Mouse (Mus musculus) lung, embryonic 15.5 days (tissue): ENCODE data around the gene Tenm4. TPM values are rescaled to one million over a fixed set of nuclear protein-coding genes. Genes with fewer than 3 reads are reported as not detected.
"Not testable (repeated sequence)": the region's sequence is repeated elsewhere in the genome, so short reads cannot be mapped to it uniquely, and the experiment has no call there.

Source experiments
- ATAC-seq: fragments of 200-750 bp; cut with Nextera tagmentation; 2 replicates; pipeline ENCODE4 v1.8.0; 2017; ENCODE audit warnings: moderate number of reproducible peaks, borderline replicate concordance; ENCODE audit not compliant: low FRiP score, low TSS enrichment; ENCODE audit errors: extremely low read depth
- H3K27ac ChIP-seq: fragments of 300-500 bp; sonication (generic); 2 replicates; pipeline ENCODE4 v1.5.1; 2015; ENCODE audit warnings: moderate library complexity, mild to moderate bottlenecking, inconsistent platforms
- H3K27me3 ChIP-seq: fragments of 300-500 bp; sonication (generic); 2 replicates; pipeline ENCODE4 v1.6.1; 2015; ENCODE audit warnings: inconsistent platforms
- H3K36me3 ChIP-seq: fragments of 300-500 bp; sonication (generic); 2 replicates; pipeline ENCODE4 v1.6.1; 2015; ENCODE audit warnings: inconsistent platforms
- H3K4me1 ChIP-seq: fragments of 300-500 bp; sonication (generic); 2 replicates; pipeline ENCODE4 v1.6.1; 2015; ENCODE audit warnings: inconsistent platforms
- H3K4me2 ChIP-seq: fragments of 300-500 bp; sonication (generic); 2 replicates; pipeline ENCODE4 v1.6.1; 2015; ENCODE audit warnings: inconsistent platforms, mild to moderate bottlenecking, moderate library complexity
- H3K4me3 ChIP-seq: fragments of 300-500 bp; sonication (generic); 2 replicates; pipeline ENCODE4 v1.5.1; 2015; ENCODE audit warnings: mild to moderate bottlenecking, inconsistent platforms
- H3K9ac ChIP-seq: fragments of 300-500 bp; sonication (generic); 2 replicates; pipeline ENCODE4 v1.6.1; 2015; ENCODE audit warnings: inconsistent platforms
- H3K9me3 ChIP-seq: fragments of 300-500 bp; sonication (generic); 2 replicates; pipeline ENCODE4 v1.6.1; 2016; ENCODE audit warnings: inconsistent platforms
- WGBS: fragments of 180-500 bp; shearing (Covaris S2); methylation state at CpG from one replicate; pipeline ENCODE4 v1.1.7; 2015; 5-methylcytosine and 5-hydroxymethylcytosine counted together
- polyA plus RNA-seq: library from polyadenylated mRNA; unstranded; fragments of >200 nt; fragmentation: Nextera tagmentation; extraction: Ambion mirVana; gene quantifications from 2 replicates; pipeline ENCODE4 v1.2.1, GENCODE M21; 2015

Tenm4 gene
- polyA plus RNA-seq, 1 experiment from 2014 or later: 22.1 TPM

DNA sequence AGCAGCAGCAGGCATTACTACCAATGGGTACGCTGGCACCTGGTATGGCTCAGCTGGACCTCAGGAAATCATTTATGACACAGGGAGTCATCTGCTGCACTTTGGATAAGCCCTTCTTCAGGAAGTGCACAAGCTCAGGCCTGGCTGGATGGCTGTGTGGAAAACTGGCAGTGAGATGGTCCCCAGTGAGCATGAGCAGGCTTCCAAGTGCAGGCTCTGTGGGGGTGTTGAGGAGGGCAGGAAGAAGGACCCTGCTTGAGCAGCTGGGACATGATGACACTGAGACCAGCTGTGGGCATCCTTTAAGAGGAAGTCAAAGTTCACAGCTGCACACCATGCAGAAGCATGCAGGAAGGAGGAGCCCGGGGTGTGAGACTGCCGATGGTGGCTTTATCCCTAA lies 455.3 kb downstream of the Tenm4 start:
- Histone ChIP-seq H3K27ac (no peak overlapping the region), H3K4me2 (no peak overlapping the region), H3K4me3 (no peak overlapping the region), H3K4me1 (no peaks in the 10 kb centered on the region), H3K27me3 (no peaks in the 10 kb centered on the region), H3K36me3 (no peaks in the 10 kb centered on the region), H3K9ac (no peak overlapping the region), H3K9me3 (no peaks in the 10 kb centered on the region)
- ATAC-seq: no peak
- WGBS: 63% methylated on average over 3 of the region's 3 CpGs

DNA sequence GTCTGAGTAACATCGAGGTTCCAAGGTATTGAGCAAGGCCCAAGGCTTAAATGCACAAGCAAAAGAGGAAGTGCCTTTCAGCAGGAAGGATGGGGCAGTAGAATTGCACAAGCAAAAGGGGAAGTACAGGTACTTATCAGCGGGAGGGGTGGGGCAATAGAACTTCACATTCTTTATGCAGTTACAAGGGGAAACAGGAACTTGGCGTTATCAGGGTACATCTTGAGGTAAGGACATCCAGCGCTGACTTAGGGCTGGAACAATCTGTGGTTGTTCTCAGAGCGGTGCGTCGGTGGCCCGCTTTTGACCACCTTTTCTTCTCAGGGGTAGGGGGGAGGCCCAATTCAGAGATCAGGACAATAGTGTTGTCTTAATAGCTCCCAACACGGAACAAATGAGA lies 459.5 kb downstream of the Tenm4 start:
- H3K27me3 ChIP-seq, ATAC-seq, H3K4me2 ChIP-seq, H3K9me3 ChIP-seq, H3K9ac ChIP-seq, H3K27ac ChIP-seq, H3K36me3 ChIP-seq, H3K4me1 ChIP-seq, H3K4me3 ChIP-seq: not testable (repeated sequence)
- WGBS: 86% methylated on average over 9 of the region's 9 CpGs

GRCm38 (mm10) chr7:96633008-96633407 lies 462.0 kb downstream of the Tenm4 start:
- Histone ChIP-seq H3K27ac (0 out of 2 replicates have a peak overlapping the region, but pooled peaks have one; percentile 15), H3K4me1 (no peaks in the 10 kb centered on the region), H3K36me3 (no peaks in the 10 kb centered on the region), H3K27me3 (no peaks in the 10 kb centered on the region), H3K4me3 (no peak overlapping the region), H3K9ac (no peak overlapping the region), H3K9me3 (no peaks in the 10 kb centered on the region), H3K4me2 (no peak overlapping the region)
- 43% methylated on average over 1 of the region's 1 CpGs for WGBS
- ATAC-seq: no peak; the same call in 1 of the 2 replicates

DNA sequence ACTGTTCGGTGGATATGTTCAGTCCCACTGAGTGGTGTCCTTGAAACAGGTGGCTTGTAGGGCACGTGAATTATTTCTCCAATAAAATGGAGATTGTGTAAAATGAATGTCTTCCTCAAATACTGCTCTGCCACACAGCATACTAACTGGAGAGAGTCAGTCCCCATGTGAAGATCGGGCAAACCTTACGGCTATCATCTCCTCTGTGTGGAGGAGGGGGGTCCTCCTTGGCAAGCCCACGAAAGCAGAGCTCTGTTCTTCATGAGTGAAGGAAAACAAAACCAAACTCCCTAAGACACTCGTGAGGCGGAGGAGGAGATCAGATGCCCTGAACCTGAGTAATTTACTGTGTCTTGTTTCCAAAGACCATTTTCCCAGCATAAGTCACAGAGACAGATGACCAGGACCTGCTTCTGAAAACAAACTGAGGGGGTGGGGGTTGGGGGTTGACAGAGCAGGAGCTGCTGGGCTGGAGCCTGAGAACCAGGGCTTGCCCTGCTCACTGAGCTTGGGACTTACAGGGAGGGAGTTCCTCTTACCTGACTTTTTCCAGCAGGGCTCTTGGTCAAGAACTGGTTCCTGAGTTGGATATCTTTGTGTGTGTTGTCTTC lies 464.9 kb downstream of the Tenm4 start:
- no peak overlapping the region for H3K4me3 ChIP-seq
- H3K27ac ChIP-seq: no peak overlapping the region
- no peaks in the 10 kb centered on the region for H3K9me3 ChIP-seq
- WGBS: 49% methylated on average over 7 of the region's 7 CpGs
- no peaks in the 10 kb centered on the region for H3K4me1 ChIP-seq
- H3K36me3 ChIP-seq: no peaks in the 10 kb centered on the region
- H3K27me3 ChIP-seq: no peaks in the 10 kb centered on the region
- no peak overlapping the region for H3K4me2 ChIP-seq
- no peak for ATAC-seq
- H3K9ac ChIP-seq: no peak overlapping the region

DNA sequence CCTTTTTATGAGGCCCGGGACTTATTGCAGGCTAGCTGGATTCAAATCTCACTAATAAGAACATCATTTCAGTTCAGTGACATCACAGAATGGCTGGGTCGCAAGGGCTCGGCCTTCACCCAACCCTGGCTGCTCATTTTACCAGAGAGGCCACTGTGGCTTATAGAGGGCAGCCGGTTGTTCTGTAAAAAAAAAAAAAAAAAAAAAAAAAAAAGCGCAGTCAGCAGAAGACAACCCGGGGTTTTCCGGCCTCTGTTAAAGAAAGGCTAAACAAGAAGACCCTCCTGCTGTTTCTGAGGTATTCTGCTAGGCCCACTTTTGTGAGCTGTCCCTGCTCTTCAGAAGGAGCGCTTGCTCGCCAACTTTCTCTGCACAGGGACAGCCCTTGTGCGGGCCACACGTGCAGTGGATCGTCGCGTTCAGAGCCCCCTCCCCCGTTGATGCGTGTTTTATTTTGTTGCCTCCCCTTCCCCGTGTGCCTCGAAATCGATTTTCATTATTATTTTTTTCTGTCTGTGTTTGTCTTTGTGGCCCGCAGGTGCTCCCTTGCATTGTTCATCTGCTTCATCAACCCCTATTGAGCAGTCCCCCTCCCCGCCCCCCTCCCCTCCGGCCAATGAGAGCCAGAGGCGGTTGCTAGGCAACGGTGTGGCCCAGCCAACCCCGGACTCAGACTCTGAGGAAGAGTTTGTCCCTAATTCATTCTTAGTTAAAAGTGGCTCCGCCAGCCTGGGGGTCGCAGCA lies 472.6 kb downstream of the Tenm4 start:
- Histone ChIP-seq H3K4me1 (peaks cover 11% of the 10 kb centered on the region), H3K27ac (no peak overlapping the region), H3K9me3 (no peaks in the 10 kb centered on the region), H3K4me2 (peak overlapping the region; percentile 63), H3K27me3 (no peaks in the 10 kb centered on the region), H3K9ac (no peak overlapping the region), H3K36me3 (no peaks in the 10 kb centered on the region), H3K4me3 (peak overlapping the region; percentile 29)
- 2% methylated on average over 27 of the region's 27 CpGs for WGBS
- ATAC-seq: peak; percentile 79; the same call in 1 of the 2 replicates

DNA sequence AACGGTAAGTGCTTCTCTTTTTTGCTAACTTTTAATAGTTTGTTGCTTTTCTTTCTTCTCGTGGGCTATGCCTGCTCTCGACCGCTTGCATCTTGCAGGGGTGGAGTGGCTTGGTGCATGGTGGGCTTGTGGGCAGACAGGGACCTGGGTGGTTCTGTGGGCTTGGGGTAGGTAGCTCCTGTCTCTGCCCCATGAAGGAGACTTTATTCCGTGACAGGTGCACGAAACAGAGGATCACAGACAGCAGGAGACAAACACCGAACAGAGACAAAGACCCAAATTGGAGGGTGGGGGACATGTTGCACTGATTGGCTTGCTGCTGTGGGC lies 473.1 kb downstream of the Tenm4 start:
- Histone ChIP-seq H3K27me3 (no peaks in the 10 kb centered on the region), H3K9ac (no peak overlapping the region), H3K27ac (no peak overlapping the region), H3K4me2 (peak overlapping the region; percentile 63), H3K4me1 (peaks cover 11% of the 10 kb centered on the region), H3K4me3 (peak overlapping the region; percentile 29), H3K9me3 (no peaks in the 10 kb centered on the region), H3K36me3 (no peaks in the 10 kb centered on the region)
- 8% methylated on average over 7 of the region's 7 CpGs for WGBS
- ATAC-seq: peak; percentile 44; the same call in 1 of the 2 replicates

- Histone ChIP-seq H3K27me3 (no peaks in the 10 kb centered on the region), H3K9ac (no peak overlapping the region), H3K4me1 (peaks cover 32% of the 10 kb centered on the region), H3K4me3 (no peak overlapping the region), H3K36me3 (no peaks in the 10 kb centered on the region), H3K4me2 (no peak overlapping the region), H3K9me3 (no peaks in the 10 kb centered on the region), H3K27ac (no peak overlapping the region)
- ATAC-seq: no peak
- 42% methylated on average over 4 of the region's 4 CpGs for WGBS
These were observed 476.6 kb downstream of the Tenm4 start for GRCm38 (mm10) chr7:96647657-96648056.

- ATAC-seq: no peak
- Histone ChIP-seq H3K4me3 (no peak overlapping the region), H3K4me2 (no peak overlapping the region), H3K9ac (no peak overlapping the region), H3K9me3 (no peaks in the 10 kb centered on the region), H3K36me3 (no peaks in the 10 kb centered on the region), H3K27me3 (no peaks in the 10 kb centered on the region), H3K4me1 (peaks cover 33% of the 10 kb centered on the region), H3K27ac (no peak overlapping the region)
- WGBS: 52% methylated on average over 2 of the region's 2 CpGs
These were observed 477.6 kb downstream of the Tenm4 start for GRCm38 (mm10) chr7:96648606-96649005.

- ATAC-seq: no peak
- no peak overlapping the region for H3K4me2 ChIP-seq
- H3K27me3 ChIP-seq: no peaks in the 10 kb centered on the region
- H3K4me1 ChIP-seq: peaks cover 29% of the 10 kb centered on the region
- H3K4me3 ChIP-seq: no peak overlapping the region
- no peaks in the 10 kb centered on the region for H3K9me3 ChIP-seq
- 85% methylated on average over 7 of the region's 7 CpGs for WGBS
- no peak overlapping the region for H3K27ac ChIP-seq
- no peaks in the 10 kb centered on the region for H3K36me3 ChIP-seq
- no peak overlapping the region for H3K9ac ChIP-seq
These were observed 478.1 kb downstream of the Tenm4 start for GRCm38 (mm10) chr7:96649171-96649570.

GRCm38 (mm10) chr7:96650435-96650834 lies 479.4 kb downstream of the Tenm4 start:
- Histone ChIP-seq H3K9me3 (no peaks in the 10 kb centered on the region), H3K27me3 (no peaks in the 10 kb centered on the region), H3K4me3 (no peak overlapping the region), H3K27ac (no peak overlapping the region), H3K9ac (no peak overlapping the region), H3K36me3 (no peaks in the 10 kb centered on the region), H3K4me2 (no peak overlapping the region), H3K4me1 (peaks cover 24% of the 10 kb centered on the region)
- no peak for ATAC-seq
- 58% methylated on average over 2 of the region's 2 CpGs for WGBS

GRCm38 (mm10) chr7:96651055-96651454 lies 480.0 kb downstream of the Tenm4 start:
- H3K4me3 ChIP-seq: no peak overlapping the region
- WGBS: 24% methylated on average over 6 of the region's 6 CpGs
- no peaks in the 10 kb centered on the region for H3K9me3 ChIP-seq
- no peaks in the 10 kb centered on the region for H3K36me3 ChIP-seq
- H3K27me3 ChIP-seq: no peaks in the 10 kb centered on the region
- H3K27ac ChIP-seq: no peak overlapping the region
- no peak overlapping the region for H3K9ac ChIP-seq
- no peak overlapping the region for H3K4me2 ChIP-seq
- ATAC-seq: no peak
- H3K4me1 ChIP-seq: peaks cover 24% of the 10 kb centered on the region

GRCm38 (mm10) chr7:96651626-96652341 lies 480.7 kb downstream of the Tenm4 start:
- H3K27me3 ChIP-seq: no peaks in the 10 kb centered on the region
- peaks cover 24% of the 10 kb centered on the region for H3K4me1 ChIP-seq
- 35% methylated on average over 6 of the region's 6 CpGs for WGBS

More at GRCm38 (mm10) chr7:96651626-96652341, 480.7 kb downstream of the Tenm4 start:
- no peak overlapping the region for H3K9ac ChIP-seq
- no peaks in the 10 kb centered on the region for H3K36me3 ChIP-seq
- no peak for ATAC-seq
- no peaks in the 10 kb centered on the region for H3K9me3 ChIP-seq
- no peak overlapping the region for H3K4me2 ChIP-seq
- H3K4me3 ChIP-seq: no peak overlapping the region
- H3K27ac ChIP-seq: no peak overlapping the region
